Mouse (Mus musculus): ENCODE results near the gene Aarsd1.
"Not testable (repeated sequence)": the region's sequence is repeated elsewhere in the genome, so short reads cannot be mapped to it uniquely, and the experiment has no call there.

DNA sequence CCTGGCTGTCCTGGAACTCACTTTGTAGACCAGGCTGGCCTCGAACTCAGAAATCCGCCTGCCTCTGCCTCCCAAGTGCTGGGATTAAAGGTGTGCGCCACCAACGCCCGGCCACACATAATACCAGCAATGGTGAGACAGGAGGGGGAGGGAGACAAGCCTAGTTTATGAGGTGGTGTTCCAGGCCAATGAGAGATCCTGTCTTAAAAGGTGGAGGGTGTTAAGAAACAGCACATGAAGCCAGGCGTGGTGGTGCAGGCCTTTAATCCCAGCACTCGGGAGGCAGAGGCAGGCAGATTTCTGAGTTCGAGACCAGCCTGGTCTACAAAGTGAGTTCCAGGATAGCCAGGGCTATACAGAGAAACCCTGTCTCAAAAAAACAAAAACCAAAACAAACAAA is 39.2 kb downstream of the Aarsd1 start:
- not testable (repeated sequence) for TF ChIP-seq CTCF, POLR2A (IDR thresholded peaks at IDR 0.05; ENCODE audit: extremely low read depth, insufficient read depth, low read length)

All from cortical plate, adult 2 months (tissue).